Mouse (Mus musculus): ENCODE measurements around the gene Sgf29. TPM values are rescaled to one million over a fixed set of nuclear protein-coding genes. Genes with fewer than 3 reads are reported as not detected.
A peak's percentile ranks its signal among the peaks of the same experiment; 100 is the strongest.

Sgf29 gene
- polyA plus RNA-seq, 1 experiment from 2014 or later = 43.4 TPM

DNA sequence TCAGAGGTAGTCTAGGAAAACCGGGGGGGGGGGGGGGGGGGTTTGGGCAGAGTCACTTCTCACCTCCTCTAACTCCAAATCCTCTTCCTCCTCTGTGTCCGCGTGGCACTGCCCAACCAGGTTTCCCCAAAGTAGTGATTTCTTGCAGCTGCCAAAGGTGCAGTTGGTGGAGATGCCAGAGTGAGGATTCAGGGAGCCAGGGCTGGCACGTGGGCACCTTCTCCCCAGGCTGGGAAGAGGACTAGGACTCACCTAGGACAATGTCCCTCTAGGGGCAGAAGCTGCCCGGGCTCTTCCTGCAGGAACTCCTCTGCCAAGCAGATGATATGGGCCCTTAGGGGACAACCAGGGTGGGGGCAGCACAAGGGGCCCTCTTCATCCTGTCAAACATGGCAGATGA lies 42.6 kb downstream of the Sgf29 start:
- Histone ChIP-seq H3K9me3 (no peaks in the 10 kb centered on the region), H3K4me1 (peaks cover 18% of the 10 kb centered on the region), H3K4me2 (no peak overlapping the region), H3K36me3 (peaks cover 27% of the 10 kb centered on the region), H3K27ac (no peak overlapping the region), H3K4me3 (no peak overlapping the region), H3K9ac (no peak overlapping the region), H3K27me3 (no peaks in the 10 kb centered on the region)
- 83% methylated on average over 5 of the region's 5 CpGs for WGBS
- ATAC-seq (ENCODE audit: insufficient number of reproducible peaks, low FRiP score, low TSS enrichment, low read depth) = no peak

DNA sequence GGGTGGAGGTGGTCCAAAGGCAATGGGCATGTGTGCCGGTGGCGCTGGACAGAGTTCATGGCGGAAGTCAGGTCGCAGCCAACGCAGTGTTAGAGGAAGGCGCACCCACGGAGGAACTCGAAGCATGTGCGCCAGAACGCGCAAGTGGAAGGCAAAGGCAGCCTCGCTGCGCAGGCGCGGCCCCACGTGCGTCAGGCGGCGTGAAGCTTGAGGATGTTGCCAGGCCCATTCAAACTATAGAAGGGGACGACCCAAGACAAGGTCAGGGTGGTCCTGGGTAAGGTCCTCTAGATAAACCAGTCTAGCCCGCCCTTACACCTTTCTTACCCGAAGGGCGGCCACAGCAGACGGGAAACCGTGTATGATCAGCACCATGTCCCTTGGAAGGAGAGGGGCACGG lies 43.3 kb downstream of the Sgf29 start:
- Histone ChIP-seq H3K36me3 (peaks cover 27% of the 10 kb centered on the region), H3K9me3 (no peaks in the 10 kb centered on the region), H3K4me2 (no peak overlapping the region), H3K9ac (no peak overlapping the region), H3K27me3 (no peaks in the 10 kb centered on the region), H3K4me3 (no peak overlapping the region), H3K4me1 (peaks cover 25% of the 10 kb centered on the region), H3K27ac (no peak overlapping the region)
- 92% methylated on average over 26 of the region's 26 CpGs for WGBS
- no peak for ATAC-seq (ENCODE audit: insufficient number of reproducible peaks, low FRiP score, low TSS enrichment, low read depth)

DNA sequence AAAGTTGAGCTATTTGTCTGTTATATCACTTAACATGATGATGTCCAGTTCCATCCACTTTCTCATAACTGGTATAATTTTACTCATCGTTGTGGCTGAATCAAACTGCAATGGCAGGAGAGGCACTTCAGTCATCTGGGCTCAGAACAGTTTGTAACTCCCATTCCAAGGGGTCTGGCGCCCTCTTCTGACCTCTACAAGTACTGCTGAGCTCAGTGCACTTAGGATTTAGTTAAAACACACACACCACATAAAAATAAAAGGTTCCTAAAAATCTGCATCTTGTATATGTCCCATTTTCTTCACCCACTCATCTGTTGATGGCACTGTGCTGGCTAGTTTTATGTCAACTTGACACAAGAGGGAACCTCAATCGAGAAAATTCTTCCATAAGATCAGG lies 44.1 kb downstream of the Sgf29 start:
- no peak for ATAC-seq (ENCODE audit: insufficient number of reproducible peaks, low FRiP score, low TSS enrichment, low read depth)
- WGBS = 33% methylated on average over 3 of the region's 3 CpGs
- no peak overlapping the region for H3K4me3 ChIP-seq
- H3K36me3 ChIP-seq = peaks cover 32% of the 10 kb centered on the region
- H3K9ac ChIP-seq = no peak overlapping the region
- H3K4me1 ChIP-seq = peaks cover 25% of the 10 kb centered on the region
- no peaks in the 10 kb centered on the region for H3K9me3 ChIP-seq
- H3K27ac ChIP-seq = no peak overlapping the region
- no peaks in the 10 kb centered on the region for H3K27me3 ChIP-seq
- no peak overlapping the region for H3K4me2 ChIP-seq

DNA sequence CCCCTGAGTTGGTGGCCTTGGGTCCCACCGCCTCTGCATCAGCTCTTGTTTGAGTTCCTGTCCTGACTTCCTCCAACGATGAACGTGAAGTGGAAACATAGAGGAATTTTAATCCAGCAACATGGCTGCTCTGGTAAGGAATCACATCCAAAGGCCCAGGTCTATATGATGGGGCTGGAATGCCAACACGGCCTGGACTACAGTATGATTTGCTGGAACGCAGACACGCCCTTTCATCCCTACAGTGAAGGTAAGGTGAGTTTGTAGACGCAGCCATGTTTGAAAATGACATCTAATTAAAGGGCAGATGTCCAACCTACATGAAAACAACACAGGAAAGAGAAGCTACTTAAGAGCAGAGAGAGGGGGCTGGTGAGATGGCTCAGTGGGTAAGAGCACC lies 44.7 kb downstream of the Sgf29 start:
- WGBS = 81% methylated on average over 7 of the region's 7 CpGs
- Histone ChIP-seq H3K4me2 (no peak overlapping the region; the same call in 1 of the 2 replicates), H3K9ac (no peak overlapping the region)

DNA sequence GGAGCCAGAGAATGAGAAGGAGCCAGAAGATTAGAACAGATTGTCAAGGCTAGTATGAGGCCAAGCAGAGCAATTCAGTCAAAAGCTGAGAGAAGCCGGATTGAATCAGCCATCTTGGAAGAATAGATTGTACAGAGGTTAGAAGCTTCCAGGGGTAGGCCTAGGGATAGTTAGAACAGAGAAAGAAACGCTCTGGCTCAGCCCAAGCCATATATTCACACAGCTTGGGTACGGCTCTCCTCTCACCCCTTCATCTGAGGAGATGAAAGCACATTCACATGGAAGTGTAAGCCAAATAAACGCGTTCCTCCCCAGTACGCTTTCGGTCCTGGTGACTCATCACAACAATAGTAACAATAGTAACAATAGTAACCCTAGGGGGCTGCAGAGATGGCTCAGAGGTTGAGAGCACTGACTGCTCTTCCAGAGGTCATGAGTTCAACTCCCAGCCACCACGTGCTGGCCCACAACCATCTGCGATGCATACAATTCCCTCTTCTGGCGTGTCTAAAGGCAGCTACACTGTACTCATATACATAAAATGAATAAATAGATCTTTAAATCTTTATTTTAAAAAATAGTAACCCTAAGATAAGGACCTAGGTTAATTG lies 45.4 kb downstream of the Sgf29 start:
- H3K27me3 ChIP-seq = no peaks in the 10 kb centered on the region
- H3K4me1 ChIP-seq = peaks cover 25% of the 10 kb centered on the region
- H3K4me2 ChIP-seq = peak overlapping the region; percentile 92
- no peak for ATAC-seq (ENCODE audit: insufficient number of reproducible peaks, low FRiP score, low TSS enrichment, low read depth)
- H3K27ac ChIP-seq = no peak overlapping the region
- WGBS = 41% methylated on average over 10 of the region's 10 CpGs
- H3K4me3 ChIP-seq = peak overlapping the region; percentile 86
- H3K9me3 ChIP-seq = no peaks in the 10 kb centered on the region
- peak overlapping the region; percentile 93 for H3K9ac ChIP-seq
- peaks cover 32% of the 10 kb centered on the region for H3K36me3 ChIP-seq

More for the DNA sequence above, 44.7 kb downstream of the Sgf29 start:
- Histone ChIP-seq H3K27me3 (no peaks in the 10 kb centered on the region), H3K4me1 (peaks cover 25% of the 10 kb centered on the region), H3K9me3 (no peaks in the 10 kb centered on the region), H3K36me3 (peaks cover 32% of the 10 kb centered on the region), H3K4me3 (no peak overlapping the region), H3K27ac (peak overlapping the region; percentile 33; the same call in 1 of the 2 replicates)
- no peak for ATAC-seq (ENCODE audit: insufficient number of reproducible peaks, low FRiP score, low TSS enrichment, low read depth)

DNA sequence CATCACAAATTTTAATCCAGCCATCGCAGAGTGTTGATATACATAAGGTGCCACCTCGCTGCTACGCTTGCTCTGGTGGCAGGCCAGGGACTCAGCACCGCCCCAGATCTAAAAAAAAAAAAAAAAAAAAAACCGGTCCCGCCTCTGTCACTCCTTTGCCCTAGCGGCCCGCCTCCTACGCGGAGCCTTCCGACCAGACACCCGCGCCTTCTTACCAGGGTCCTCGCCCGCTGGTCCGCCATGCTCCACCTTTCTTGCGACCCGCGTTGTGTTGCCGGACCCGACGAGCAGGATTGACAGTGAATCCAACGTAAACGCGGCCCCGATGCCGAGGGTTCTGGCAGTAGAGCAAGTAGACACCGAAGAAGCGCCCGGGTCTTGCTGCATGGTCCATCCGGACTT lies 46.1 kb downstream of the Sgf29 start, which contains the start of gene Bola2:
Bola2 (plus strand) TSS at position 192 of the 402 bp plus-strand sequence.
- Histone ChIP-seq H3K27me3 (no peaks in the 10 kb centered on the region), H3K4me2 (peak within 1 kb of the TSS; percentile 92), H3K4me3 (peak within 1 kb of the TSS; percentile 86), H3K36me3 (peaks cover 25% of the 10 kb centered on the region), H3K9me3 (no peaks in the 10 kb centered on the region), H3K9ac (peak within 1 kb of the TSS; percentile 93), H3K27ac (peak within 1 kb of the TSS; percentile 98), H3K4me1 (peaks cover 25% of the 10 kb centered on the region)
- ATAC-seq (ENCODE audit: insufficient number of reproducible peaks, low FRiP score, low TSS enrichment, low read depth) = peak; percentile 63
- WGBS = under 1% methylated on average over 31 of the region's 31 CpGs

DNA sequence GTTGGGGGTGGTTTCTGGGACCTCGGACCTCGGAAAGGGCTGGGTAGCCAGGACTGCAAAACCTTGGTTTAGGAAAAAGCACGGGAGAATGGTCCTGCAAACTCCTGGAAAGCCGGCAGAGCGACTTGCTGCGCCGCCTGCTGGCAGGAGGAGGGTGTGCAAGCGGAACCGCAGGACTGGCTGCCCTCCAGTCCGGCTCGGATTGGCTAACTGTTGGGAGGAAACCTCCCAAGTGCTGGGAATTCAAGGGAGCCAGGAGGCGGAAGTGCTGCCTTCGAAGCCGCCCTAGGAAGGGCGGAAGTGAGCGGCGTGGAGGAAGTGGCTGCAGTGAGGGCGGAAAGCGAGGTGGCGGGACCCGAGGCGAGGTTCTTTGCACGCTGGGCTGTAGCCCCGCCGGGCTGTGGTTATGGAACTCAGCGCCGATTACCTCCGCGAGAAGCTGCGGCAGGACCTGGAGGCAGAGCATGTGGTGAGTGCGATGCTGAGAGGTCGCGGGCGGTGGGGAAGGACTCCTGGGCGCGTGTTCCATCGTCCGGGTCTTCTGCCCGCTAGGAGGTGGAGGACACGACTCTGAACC lies 46.6 kb downstream of the Sgf29 start, which contains the start of gene Slx1b:
Slx1b (minus strand) TSS at position 154 of the 577 bp plus-strand sequence.
- WGBS = 0% methylated on average over 40 of the region's 40 CpGs
- H3K27me3 ChIP-seq = no peaks in the 10 kb centered on the region
- peak within 1 kb of the TSS; percentile 98 for H3K27ac ChIP-seq
- peak within 1 kb of the TSS; percentile 86 for H3K4me3 ChIP-seq
- ATAC-seq (ENCODE audit: insufficient number of reproducible peaks, low FRiP score, low TSS enrichment, low read depth) = peak; percentile 94
- H3K9me3 ChIP-seq = no peaks in the 10 kb centered on the region
- H3K4me2 ChIP-seq = peak within 1 kb of the TSS; percentile 92
- peaks cover 26% of the 10 kb centered on the region for H3K4me1 ChIP-seq
- peak within 1 kb of the TSS; percentile 93 for H3K9ac ChIP-seq
- H3K36me3 ChIP-seq = peaks cover 22% of the 10 kb centered on the region

DNA sequence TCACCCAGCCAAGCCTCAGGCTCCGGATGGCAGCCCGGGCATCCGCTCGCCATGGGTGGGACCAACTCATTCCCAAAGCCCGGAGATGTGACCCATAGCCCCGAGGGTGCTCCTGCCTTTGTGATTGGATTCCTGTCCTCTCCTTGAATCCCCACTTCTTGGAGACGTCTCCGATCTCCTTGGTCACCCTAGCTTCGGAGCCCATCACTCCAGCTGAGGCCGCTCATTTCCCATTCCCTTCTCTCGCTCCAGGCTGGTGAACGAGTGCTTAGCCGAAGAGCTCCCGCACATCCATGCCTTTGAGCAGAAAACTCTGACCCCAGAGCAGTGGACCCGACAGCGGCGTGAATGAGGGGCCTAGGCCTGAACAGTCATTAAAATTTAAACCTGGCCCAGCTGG lies 47.2 kb downstream of the Sgf29 start:
- WGBS = 4% methylated on average over 17 of the region's 17 CpGs
- ATAC-seq (ENCODE audit: insufficient number of reproducible peaks, low FRiP score, low TSS enrichment, low read depth) = no peak
- peak overlapping the region; percentile 57; the same call in 1 of the 2 replicates for H3K27ac ChIP-seq

DNA sequence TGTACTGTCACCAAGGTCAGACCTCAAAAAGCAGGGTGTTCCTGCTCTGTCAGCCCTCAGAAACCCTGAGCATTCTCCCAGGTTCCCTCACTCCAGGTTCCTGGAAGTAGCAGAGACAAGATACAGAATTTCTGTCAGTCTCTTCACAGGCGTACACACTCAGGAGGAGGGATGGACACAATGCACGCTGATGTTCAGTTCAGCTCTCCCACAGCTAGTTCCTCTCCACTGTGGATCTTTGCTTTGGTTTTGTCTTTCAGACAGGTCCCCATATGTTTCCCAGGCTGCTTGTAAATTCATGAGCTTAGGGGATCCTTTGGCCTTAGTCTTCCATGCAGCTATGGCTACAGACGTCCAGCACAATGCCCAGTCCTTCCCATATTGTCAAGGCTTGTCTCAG lies 47.8 kb downstream of the Sgf29 start:
- H3K9me3 ChIP-seq = no peaks in the 10 kb centered on the region
- 74% methylated on average over 3 of the region's 3 CpGs for WGBS
- peak overlapping the region; percentile 92 for H3K4me2 ChIP-seq
- no peak for ATAC-seq (ENCODE audit: insufficient number of reproducible peaks, low FRiP score, low TSS enrichment, low read depth)
- peaks cover 11% of the 10 kb centered on the region for H3K36me3 ChIP-seq
- H3K27me3 ChIP-seq = no peaks in the 10 kb centered on the region
- peak overlapping the region; percentile 86; the same call in 1 of the 2 replicates for H3K4me3 ChIP-seq
- H3K27ac ChIP-seq = no peak overlapping the region
- no peak overlapping the region for H3K9ac ChIP-seq
- peaks cover 35% of the 10 kb centered on the region for H3K4me1 ChIP-seq

More for the DNA sequence above, 47.2 kb downstream of the Sgf29 start:
- peak overlapping the region; percentile 86 for H3K4me3 ChIP-seq
- peak overlapping the region; percentile 92 for H3K4me2 ChIP-seq
- peak overlapping the region; percentile 77 for H3K9ac ChIP-seq
- H3K36me3 ChIP-seq = peaks cover 17% of the 10 kb centered on the region
- peaks cover 31% of the 10 kb centered on the region for H3K4me1 ChIP-seq
- no peaks in the 10 kb centered on the region for H3K9me3 ChIP-seq
- no peaks in the 10 kb centered on the region for H3K27me3 ChIP-seq

DNA sequence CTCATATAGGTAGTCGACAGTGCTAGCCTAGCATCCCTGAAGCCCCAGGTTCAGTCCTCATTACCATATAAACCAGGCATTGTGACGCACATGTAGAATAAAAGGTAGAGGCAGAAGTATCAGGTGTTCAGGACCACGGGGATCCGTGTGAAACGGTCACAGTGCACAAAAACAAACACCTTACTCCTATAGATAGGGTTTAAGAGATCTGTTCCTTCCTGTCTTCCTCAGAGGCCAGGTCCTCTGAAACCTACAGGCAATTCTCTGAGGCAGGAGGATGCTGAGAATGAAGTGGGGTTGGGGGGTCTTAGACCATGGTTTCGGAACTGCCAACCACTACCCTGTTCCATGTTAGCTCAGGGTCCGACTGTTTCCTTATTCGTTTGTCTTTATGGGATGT lies 48.7 kb downstream of the Sgf29 start:
- Histone ChIP-seq H3K9ac (no peak overlapping the region), H3K27ac (no peak overlapping the region), H3K36me3 (peaks cover 5% of the 10 kb centered on the region; the same call in 1 of the 2 replicates), H3K4me2 (no peak overlapping the region), H3K4me3 (no peak overlapping the region), H3K27me3 (peaks cover 4% of the 10 kb centered on the region; the same call in 1 of the 2 replicates), H3K9me3 (no peaks in the 10 kb centered on the region), H3K4me1 (peaks cover 35% of the 10 kb centered on the region)
- 95% methylated on average over 8 of the region's 8 CpGs for WGBS
- no peak for ATAC-seq (ENCODE audit: insufficient number of reproducible peaks, low FRiP score, low TSS enrichment, low read depth)

DNA sequence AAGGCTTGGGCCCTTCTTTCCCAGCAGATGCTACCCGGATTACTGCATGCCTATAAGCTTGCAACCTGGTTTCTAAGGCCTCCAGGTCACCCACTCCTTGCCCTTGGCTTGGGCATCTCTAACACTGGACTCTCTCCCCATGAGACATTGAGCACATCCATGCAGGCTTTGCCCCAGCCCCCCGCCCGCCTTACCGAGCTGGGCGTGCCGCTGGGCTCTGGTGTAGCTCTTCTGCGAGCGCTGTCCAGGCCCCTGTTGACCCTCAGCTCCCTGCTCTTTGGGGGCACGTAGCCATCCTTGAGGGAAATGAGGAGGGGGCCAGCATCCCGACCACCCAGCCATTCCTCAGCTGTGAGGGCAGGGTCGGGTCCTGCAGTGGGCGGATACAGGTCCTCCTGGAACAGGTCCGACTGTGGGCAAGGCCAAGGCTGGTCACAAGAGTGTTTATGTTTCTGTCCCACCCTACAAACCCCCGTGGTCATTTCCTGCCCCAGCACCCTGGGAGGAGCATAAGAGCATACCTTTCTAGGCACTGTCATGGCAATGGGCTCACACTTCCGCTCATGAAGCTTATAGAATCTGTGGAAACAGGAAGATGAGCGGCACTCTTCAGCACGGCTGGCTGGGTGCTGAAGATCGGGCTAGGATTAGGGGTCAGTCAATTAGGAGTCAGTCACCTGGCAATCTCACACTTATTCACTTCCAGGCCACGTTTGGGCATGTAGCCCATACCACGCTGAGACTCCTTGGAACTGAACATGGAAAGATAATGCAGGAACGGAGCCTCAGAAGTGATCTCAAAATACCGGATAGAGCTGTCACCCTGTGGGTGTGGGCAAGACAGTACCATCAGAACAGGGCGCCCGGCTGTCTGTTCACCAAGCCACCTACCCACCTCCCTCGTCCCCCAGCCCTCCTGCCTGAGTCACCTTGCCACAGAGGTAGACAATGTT lies 51.2 kb downstream of the Sgf29 start:
- H3K4me3 ChIP-seq = no peak overlapping the region
- 83% methylated on average over 25 of the region's 25 CpGs for WGBS
- H3K36me3 ChIP-seq = peaks cover 5% of the 10 kb centered on the region; the same call in 1 of the 2 replicates
- H3K4me2 ChIP-seq = no peak overlapping the region
- peaks cover 42% of the 10 kb centered on the region for H3K4me1 ChIP-seq
- H3K9ac ChIP-seq = no peak overlapping the region
- H3K27ac ChIP-seq = no peak overlapping the region
- peaks cover 13% of the 10 kb centered on the region for H3K27me3 ChIP-seq
- no peaks in the 10 kb centered on the region for H3K9me3 ChIP-seq
- no peak for ATAC-seq (ENCODE audit: insufficient number of reproducible peaks, low FRiP score, low TSS enrichment, low read depth)

Data from limb, embryonic 15.5 days (tissue).